Mouse (Mus musculus) granulocyte monocyte progenitor cell, adult 5-6 weeks (primary cell): ENCODE results near the gene Sp100. TPM values are rescaled to one million over a fixed set of nuclear protein-coding genes. Genes with fewer than 3 reads are reported as not detected.

Experiments
- ATAC-seq: replicated peaks from 2 replicates; pipeline ENCODE4 v1.8.0; 2016; ENCODE audit warnings: mild to moderate bottlenecking, moderate TSS enrichment, inconsistent platforms; ENCODE audit not compliant: poor library complexity, severe bottlenecking
- total RNA-seq, 2 experiments: library from RNA; stranded (forward) in 1 of 2; stranded (reverse) in 1 of 2; fragments of 200-712, 200-1000 nt in 1 of 2; fragments of >200 nt in 1 of 2; fragmentation: Nextera tagmentation in 1 of 2; gene quantifications; 2 replicates each; pipeline ENCODE4 v1.2.3; 2014 to 2017

Sp100 gene
- total RNA-seq, 2 experiments from 2014 or later: 78.7 to 109 TPM

- no peak for ATAC-seq
Measured at GRCm38 (mm10) chr1:85742916-85743505, 93.2 kb downstream of the Sp100 start.

GRCm38 (mm10) chr1:85744539-85744938 is 94.8 kb downstream of the Sp100 start:
- no peak for ATAC-seq

DNA sequence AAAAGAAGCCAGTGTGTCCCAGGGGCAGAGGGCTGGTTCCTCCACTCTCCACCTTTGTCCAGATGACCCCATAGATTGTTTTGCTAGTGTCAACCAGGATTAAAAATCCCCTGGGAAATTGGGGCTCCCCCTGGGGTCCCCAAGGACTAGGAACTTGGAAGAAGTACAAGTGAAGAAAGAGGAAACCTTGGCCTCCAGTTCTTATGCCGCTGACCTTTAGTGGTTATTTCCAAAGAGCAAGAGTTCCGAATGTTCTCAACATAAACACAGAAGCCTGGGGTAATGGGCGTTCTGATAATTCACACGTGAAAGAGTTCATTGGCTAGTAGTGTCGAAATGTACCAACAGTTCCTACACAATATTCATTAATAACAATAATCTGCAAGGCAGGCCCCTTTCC is 96.7 kb downstream of the Sp100 start:
- ATAC-seq: no peak

- no peak for ATAC-seq
Measured at GRCm38 (mm10) chr1:85749829-85750228, 100.0 kb downstream of the Sp100 start.

DNA sequence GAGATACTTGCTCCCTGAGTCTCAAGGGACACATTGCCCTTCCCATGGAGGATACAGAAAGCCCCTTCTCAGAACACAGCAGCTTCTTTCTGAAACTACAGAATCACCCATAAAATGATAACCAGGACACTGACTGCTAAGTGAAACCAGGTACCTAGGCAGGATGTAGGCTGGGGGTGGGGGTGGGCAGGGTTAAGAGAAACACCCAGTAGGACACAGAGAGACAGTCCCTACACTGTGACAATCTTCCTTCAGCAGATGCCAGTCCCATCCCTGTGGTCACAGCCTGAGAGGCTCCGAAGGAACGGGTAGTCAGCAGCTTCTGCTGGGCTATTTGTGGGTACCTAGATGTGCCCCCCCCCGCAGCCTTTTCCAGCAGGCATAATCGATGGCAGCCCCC is 100.9 kb downstream of the Sp100 start:
- no peak for ATAC-seq

DNA sequence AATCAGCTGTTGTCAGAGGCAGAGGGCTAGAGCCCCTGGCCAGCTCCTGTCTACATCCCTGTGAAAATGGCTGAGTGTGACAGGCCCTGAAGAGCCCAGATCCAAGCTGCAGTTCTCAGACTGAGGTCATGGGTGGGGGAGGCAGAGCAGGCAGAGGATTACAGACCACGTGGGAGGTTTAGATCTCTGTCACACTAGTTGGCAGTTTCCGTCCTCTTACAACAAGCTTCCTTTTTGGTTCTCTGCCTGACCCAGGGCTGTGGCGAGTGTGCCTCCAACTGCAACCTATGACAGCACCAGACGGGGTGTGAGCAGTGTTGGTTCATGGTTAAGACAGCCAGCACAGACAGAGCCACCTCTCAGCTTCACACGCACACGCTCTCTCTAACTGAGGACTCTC is 101.7 kb downstream of the Sp100 start:
- ATAC-seq: peak; percentile 89

GRCm38 (mm10) chr1:85751932-85752680 is 102.3 kb downstream of the Sp100 start:
- peak; percentile 27 for ATAC-seq

- peak; percentile 17 for ATAC-seq
Measured at GRCm38 (mm10) chr1:85757531-85758230, 107.9 kb downstream of the Sp100 start.

- peak; percentile 93 for ATAC-seq
Measured at GRCm38 (mm10) chr1:85758231-85758968, 108.6 kb downstream of the Sp100 start.

DNA sequence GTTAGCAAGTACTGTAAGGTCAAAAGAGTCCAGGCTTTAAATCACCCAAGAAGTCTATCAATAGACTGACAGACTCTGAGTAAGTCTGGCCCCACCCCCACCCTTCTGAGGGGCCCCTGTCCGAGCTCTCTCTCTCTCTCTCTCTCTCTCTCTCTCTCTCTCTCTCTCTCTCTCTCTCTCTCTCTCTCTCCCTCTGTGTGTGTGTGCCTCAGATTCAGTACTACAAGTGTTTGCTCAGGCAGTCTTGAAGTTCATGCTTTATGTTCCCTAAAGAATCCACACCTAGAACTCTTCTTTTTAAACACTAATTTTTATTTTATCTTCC is 109.1 kb downstream of the Sp100 start:
- ATAC-seq: no peak

Other genes with a start within 250 kb of the Sp100 start
- not detected in 2 replicates for gene G530012D18Rik, start 74.3 kb upstream of the Sp100 start, total RNA-seq (2014; fragmentation: Nextera tagmentation)
- gene G530012D18Rik, start 74.3 kb upstream of the Sp100 start, total RNA-seq (2017): not detected in 2 replicates
- 136 and 150 TPM in 2 replicates for gene Sp110, start 51.2 kb upstream of the Sp100 start, total RNA-seq (2014; fragmentation: Nextera tagmentation)
- 117 and 120 TPM in 2 replicates for gene Sp110, start 51.2 kb upstream of the Sp100 start, total RNA-seq (2017)
- 69.0 and 70.3 TPM in 2 replicates for gene Sp140, start 49.6 kb upstream of the Sp100 start, total RNA-seq (2014; fragmentation: Nextera tagmentation)
- gene Sp140, start 49.6 kb upstream of the Sp100 start, total RNA-seq (2017): 58.8 and 66.9 TPM in 2 replicates
- 105 and 129 TPM in 2 replicates for gene A630001G21Rik, start 128.7 kb downstream of the Sp100 start, total RNA-seq (2014; fragmentation: Nextera tagmentation)
- 77.1 and 79.8 TPM in 2 replicates for gene A630001G21Rik, start 128.7 kb downstream of the Sp100 start, total RNA-seq (2017)
- 76.6 and 78.8 TPM in 2 replicates for gene Cab39, start 143.5 kb downstream of the Sp100 start, total RNA-seq (2014; fragmentation: Nextera tagmentation)
- 124 and 141 TPM in 2 replicates for gene Cab39, start 143.5 kb downstream of the Sp100 start, total RNA-seq (2017)
- gene Itm2c, start 244.3 kb downstream of the Sp100 start, total RNA-seq (2014; fragmentation: Nextera tagmentation): 58.1 and 68.6 TPM in 2 replicates
- 89.1 and 106 TPM in 2 replicates for gene Itm2c, start 244.3 kb downstream of the Sp100 start, total RNA-seq (2017)